Mouse (Mus musculus) frontal cortex, postnatal 10 days (tissue): ENCODE measurements around the gene Uba52.

ENCODE experiments used
- DNase-seq, 2 experiments: peaks; one replicate each; pipeline ENCODE4 v3.0.0; 2022; ENCODE audit warnings: low spot score in 2 of 2, mixed read lengths in 1 of 2

Uba52 gene

DNA sequence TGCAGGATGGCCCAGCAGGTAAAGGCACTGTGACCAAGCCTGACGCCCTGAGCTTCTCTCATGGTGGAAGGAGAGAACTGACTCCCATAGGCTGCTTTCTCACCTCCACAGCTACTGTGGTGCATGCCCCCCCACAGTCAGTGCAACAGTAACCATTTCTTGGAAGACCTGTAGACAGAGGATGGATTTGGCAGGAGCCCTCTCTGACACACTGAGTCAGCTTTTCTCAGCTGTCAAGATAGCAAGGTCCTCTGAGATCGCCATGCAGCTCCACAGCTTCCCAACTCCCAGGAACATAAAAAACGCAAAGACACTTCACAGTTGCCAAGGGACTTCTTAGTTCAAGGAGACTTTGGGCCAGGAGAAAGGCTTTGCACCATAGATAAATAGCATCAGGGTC is 52.1 kb downstream of the Uba52 start:
- no peak for DNase-seq
